Mouse (Mus musculus): Measurements from ENCODE around the gene Dlgap1.

Gene Dlgap1

DNA sequence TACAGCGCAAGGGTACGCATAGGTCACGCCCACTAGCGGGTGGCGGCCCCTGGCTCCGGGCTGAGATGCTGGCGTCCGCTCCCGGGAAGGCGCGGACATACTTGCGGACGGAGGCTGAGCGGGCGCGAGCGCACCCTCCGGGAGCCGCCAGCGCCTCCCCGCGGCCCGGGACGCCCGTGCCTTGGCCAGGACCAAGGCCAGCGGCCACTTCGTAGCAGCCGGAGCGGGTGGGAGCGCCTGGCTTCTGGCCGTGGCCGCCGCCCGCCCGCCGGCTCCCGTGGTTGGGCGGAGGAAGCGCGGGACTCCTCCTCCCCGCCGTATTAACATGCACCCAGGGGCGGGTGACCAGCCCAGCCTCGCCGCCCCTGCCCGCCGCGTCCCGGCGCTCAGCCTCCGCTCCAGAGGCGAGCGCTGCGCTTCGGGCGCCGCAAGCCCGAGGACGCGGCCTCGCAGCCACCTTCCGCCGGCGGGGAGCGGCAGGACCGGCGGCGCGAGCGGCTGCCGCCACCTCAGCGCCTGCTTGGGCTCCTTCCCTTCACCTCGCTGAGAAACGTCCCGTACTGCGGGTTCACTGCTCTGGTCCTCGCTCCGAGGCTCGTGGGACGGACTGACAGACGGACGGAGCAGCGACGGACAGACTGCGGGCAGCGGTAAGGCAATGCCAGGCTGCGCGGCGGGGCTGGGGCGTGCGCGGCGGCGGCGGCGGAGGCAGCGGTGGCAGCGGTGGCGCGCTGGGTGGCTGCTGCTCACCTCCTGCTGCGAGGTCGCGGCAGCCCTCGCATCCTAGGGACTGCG lies at the start of gene Dlgap1:
Dlgap1 (plus strand) TSS at position 53 of the 795 bp plus-strand sequence.
- DNase-seq (ENCODE audit: inconsistent ontology term) = peak; percentile 91

DNA sequence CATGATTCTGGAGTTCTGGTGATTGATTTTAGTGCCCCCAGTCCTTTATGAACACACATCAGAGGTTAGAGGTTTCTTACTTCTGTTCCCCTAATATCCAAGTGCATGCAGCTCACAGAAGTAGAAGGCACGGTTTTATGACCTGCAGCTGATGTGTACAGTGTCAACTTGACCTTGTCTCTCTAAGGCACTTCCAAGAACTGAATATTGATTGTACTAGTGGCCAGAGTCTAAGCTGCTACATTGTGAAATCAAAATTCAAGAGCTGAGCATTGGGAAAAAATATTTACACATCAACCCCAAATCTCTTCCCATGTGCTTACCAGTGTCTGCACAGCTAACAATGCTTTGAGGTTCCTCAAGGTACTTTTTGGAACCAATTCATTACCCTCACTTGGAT lies 13.9 kb upstream of the Dlgap1 start:
- DNase-seq (ENCODE audit: inconsistent ontology term) = no peak

DNA sequence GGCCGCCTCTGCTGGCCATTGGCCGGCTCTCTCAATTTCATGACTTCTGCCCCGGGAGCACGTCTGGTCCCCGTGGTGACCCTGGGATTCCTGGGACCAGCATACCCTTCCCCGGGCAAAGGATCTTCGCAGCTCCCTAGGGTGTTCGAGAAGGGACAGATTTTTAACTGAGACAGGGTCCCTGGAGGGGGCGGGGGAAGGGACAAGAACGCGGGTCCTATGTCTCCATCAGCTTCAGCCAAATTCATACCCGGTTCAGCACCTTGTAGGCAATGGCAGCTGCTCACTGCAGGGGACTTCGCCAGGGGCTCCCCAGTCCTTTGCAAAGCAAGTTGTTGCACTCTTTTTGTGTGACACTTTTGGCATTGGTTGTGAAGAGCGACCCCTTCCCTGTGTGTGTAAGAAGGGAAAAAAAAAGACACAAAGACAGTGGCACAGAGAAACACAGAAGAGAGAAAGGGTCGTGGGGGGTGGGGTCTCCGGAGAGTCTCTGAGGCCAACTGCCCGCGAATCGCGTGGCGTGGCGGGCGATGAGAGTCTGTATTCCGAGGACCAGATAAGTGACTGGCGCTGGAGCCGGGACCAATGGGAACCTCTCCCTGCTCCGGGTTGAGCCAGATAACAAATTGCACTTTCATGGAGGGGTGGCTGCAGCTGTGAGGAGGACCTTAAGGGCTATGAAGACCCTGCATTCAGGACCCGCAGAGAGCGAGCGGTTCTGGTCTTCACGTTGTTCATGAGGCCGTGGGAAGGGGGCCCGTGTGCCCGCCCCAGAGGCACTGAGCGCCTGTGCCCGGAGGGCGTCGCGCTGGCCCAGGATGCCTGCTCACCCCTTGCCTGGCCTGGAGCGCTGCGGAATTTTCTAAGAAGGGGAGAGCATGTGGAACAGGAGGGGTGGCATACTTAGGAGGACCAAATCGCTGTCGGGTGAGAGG lies 1.2 kb downstream of the Dlgap1 start:
- DNase-seq (ENCODE audit: inconsistent ontology term) = peak; percentile 11

DNA sequence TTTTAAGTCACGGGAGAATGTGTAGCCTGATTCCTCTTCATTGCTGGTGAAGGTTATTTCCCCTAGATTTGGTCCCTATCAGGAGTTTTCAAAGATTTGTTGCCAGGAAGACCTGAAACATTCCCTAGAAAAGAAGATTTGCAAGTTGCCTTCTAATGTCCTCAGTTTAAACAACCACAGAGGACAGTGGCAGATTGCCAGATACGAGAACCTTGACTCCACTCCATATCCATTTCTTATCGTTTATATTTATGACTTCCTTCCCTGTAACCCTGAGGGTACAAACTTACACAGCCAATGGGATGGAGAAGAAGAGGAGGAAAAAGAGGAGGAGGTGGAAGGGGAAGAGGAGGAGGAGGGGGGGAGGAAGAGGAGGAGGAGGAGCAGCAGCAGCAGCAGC lies 4.2 kb downstream of the Dlgap1 start:
- no peak for DNase-seq (ENCODE audit: inconsistent ontology term)

DNA sequence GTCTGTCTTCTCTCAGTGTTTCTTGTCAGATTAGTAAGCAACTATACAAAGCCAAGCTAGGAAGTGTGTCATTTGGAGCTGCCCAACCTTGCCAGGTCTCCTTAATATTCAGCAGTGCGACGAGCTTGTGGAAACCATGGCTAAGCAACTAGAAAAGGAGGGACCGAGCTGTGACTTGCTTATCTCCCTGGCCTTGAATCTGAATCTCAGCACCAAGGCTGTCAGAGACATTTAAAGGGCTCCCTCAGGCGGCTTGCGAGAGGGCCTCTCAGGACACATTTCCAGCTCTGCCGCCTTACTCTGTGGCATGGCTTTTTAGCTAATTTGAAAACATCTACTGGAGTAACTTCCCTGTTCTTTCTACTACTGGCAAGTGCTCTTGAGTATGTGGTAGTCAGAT lies 5.1 kb downstream of the Dlgap1 start:
- DNase-seq (ENCODE audit: inconsistent ontology term) = no peak

DNA sequence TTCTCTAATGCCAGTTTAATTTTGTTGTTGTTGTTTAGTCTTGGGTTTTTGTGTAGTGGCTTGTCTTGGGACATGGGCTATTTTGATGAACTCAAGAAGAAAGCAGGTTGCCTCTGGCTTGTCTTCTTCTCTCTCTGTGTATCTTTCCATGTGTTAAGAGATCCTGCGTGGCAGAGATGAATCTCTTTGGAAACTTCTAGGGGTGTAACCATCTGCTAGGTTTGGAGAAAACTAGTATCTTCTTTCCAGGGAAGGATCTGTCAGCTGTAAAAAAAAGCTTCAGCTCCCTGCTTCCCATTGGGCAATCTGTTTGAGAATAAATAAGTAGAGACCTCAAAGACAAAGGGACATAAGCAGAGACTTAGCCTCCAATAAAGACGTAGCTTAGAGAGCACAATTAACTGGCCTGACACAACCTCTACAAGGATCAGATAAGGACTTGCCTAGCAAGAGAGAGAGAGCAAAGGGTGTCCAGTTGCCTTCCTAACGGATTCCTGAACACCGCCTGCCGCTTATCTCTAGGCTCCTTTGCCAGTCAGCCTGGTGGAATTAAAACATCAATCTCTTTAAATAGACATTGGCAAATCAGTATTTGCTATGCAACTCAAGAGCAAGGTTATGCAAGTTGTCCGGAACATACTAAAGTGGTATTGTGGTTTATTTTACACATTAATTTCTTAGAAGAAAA lies 13.5 kb downstream of the Dlgap1 start:
- no peak for DNase-seq (ENCODE audit: inconsistent ontology term)

DNA sequence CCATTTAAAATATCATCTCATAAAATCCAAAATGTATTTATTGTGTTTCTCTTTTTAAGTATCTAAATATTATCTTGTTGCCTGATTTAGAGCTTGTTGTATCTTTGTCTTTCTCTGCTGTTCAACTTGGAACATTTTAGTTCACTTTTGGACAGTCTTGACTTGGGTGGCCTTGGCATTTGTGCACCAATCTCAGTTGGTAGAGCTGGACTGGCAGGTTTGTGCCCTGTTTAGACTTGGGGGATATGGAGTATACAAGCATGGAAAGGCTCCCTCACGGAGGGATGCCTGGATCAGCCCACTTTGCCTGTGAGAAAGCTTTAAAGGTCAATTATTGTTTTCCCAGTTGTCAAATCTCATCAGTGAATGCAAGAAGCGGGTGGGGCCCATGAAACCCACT lies 27.5 kb downstream of the Dlgap1 start:
- DNase-seq (ENCODE audit: inconsistent ontology term) = no peak

DNA sequence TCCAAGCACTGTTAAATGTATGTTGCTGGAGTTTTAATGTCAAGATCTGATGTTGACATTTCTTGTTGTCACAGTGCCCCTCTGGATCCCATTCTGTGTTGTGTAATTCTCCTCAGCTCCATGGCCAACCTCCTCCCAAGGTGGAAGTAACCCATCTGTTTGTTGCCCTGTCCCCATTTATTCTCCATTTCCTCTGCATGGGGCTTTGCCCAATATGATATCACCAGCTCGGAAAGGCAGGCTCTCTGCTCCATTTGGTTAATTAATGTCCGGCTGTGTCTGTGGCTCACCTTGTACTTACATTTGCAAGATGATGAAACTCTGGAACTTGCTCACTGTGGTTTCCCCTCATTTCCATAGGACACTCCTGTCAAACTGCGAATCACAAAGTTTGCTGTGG lies 33.2 kb downstream of the Dlgap1 start:
- no peak for DNase-seq (ENCODE audit: inconsistent ontology term)

DNA sequence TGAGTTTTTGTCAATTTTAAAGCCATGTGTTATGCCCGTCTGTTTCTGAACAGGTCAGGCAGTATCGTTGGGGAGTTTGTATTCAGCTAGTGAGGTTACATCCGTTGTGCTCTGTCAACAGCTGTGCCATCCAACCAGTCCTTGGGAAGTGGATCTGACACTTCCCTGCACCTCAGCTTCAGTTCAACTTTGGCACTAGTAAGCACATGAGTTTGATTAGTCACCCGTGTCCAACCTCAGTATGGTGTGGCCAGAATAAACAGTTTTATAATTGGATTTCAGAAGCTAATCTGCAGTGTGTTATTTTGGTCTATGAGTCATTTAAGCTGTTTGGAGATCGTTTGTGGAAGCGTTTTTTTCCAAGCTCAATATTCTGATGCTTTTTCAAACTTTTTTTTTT lies 35.8 kb downstream of the Dlgap1 start:
- peak; percentile 61 for DNase-seq (ENCODE audit: inconsistent ontology term)

DNA sequence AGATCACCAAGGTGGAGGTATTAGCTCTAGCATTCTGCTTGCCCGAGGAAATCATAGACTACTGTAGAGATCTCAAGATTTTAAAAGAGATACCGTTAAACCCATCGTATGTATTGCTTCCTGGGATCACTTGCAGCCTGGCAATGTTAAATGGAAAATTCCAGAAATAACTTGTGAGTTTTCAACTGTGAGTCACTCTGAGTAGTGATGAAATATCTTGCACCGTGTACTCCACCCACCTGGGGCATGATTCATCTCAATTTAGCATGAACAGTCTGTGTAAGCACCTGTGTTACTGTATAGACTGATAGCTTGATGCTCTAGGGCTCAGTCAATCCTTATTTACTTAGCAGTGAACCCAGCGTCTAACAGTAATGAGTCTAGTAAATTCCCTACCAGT lies 38.7 kb downstream of the Dlgap1 start:
- peak; percentile 25 for DNase-seq (ENCODE audit: inconsistent ontology term)

DNA sequence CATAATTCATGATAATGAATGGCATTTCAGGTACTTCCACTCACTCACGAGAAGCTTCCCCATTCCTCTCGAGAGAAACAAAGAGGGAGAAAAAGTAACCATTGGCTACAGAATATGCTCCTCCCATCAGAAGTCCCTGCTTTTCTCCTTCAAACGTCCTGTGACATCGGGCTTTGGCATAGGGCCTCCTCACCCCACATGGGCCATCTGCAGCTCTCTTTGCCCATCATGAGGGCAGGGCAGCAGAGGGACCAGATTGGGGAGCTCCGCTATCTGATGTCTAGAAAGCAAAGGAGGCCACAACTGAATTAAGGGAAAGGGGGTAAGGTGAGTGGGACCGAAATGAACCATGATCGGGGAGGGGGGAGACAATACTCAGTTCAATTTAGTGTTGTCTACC lies 47.6 kb downstream of the Dlgap1 start:
- DNase-seq (ENCODE audit: inconsistent ontology term) = no peak

DNA sequence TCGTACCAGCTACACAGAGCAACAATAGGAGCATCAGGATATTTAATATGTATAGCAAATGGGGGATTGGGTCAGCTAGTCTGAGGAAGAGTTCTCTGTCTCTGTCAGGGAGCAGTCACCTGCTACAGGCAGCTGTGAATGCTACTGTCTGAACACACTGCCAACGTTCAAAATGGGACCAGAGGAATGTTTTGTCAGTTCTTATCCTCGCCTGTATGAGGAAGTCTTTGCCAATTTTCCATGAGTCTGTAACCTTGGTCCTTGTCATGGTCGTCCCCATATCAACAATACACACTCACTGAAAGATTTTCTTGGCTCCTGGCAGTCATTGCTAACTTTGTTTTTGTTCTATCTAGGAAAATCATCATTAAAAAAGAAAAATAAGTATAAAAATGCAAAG lies 51.5 kb downstream of the Dlgap1 start:
- no peak for DNase-seq (ENCODE audit: inconsistent ontology term)

DNA sequence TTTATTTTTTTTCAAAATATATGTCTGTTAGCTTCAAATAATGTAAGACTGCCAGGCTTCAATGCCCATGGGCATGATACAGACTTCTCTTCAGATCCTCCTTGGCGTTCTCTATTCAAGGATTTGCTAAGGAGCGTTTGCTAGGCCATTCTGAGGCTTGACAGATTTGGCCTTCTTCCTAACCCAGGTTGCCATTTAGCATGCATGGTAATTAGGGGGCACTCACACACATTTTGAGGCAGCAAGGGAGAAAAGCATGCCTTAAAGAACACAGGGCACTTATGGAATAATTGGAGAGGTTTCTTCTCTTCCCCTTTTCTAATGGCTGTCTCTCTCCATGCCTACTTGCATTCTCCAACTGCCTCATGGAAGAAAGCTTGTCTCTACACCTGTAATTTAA lies 53.7 kb downstream of the Dlgap1 start:
- DNase-seq (ENCODE audit: inconsistent ontology term) = no peak

DNA sequence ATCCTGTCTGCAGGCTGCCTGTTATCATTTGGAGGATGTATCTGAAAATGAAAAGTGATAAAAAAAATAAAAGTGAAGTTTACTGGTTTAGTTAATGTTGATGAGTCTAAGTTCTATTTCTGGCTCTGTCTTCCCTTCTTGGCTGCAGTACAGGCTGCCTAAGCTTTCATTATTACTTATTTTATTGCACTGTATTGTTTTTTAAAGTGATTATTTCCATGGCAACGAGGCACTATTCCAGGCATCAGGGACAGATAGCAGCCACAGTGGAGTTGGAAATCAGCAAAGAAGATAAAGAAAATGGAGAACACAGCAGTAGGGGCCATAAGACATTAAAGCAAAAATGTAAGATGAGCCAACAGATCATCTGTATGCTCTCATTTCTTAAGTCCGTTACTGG lies 66.0 kb downstream of the Dlgap1 start:
- DNase-seq (ENCODE audit: inconsistent ontology term) = no peak

DNA sequence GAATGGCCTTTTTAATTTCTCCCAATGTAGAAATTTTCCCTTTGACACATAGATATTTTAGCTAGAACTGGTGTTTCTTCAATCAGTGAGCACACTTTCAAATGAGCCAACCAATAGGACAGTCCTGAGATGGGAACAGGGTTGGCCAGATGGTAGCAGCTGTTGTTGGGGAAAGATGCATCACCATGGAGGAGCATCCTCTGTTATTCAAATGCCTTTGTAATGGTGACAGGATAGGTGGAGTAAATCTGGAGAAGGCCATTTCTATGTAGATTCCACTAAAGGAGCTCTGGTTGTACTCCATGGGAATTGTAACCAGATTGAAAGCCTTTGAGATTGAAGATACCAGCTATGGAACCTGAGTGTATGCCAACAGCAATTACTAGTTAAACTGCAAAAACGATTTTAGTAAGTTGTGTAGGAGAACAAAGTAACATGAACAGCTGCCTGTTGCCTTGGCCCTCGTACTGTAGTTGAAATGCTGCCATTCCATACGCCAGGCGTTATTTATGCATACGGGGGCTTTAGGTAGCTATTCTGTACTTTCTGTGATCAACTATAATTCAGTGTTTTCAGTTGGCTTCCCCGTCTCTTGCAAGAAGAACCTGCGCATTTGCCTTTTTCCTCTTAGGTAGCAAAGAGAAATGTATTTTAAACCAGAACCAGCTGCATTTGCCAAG lies 72.0 kb downstream of the Dlgap1 start:
- DNase-seq (ENCODE audit: inconsistent ontology term) = no peak

DNA sequence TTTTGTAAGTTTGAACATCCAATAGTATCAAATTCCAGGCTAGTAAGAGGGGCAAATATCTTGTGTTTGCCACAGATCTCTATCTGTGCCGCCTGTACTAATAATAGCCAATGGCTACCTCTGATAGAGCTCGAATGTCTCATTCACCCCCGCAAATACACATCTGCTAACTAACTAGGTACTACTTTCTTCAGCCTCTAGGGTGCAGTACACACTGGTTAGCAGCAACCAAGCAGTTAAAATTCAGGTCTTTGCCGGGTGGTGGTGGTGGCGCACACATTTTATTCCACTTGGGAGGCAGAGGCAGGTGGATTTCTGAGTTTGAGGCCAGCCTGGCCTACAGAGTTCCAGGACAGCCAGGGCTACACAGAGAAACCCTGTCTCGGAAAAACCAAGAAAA lies 99.4 kb downstream of the Dlgap1 start:
- DNase-seq (ENCODE audit: inconsistent ontology term) = no peak

DNA sequence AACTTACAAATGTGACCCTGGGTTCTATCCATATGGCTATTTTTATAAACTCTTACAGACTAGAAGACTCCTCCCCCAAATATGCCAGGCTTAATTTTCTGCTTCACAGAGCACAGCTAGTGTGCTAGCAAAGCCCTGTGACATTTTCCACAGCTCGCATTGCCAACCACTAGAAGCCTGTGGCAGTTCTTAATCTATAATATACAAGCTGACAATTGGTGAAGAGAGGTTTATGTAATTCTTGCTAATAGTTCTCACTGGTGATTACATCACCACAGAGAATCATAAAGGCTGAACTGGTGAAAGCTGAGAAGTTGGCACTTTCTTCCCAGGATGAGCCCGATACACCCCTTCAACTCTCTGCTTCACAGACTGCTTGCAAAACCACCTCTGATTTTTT lies 103.2 kb downstream of the Dlgap1 start:
- DNase-seq (ENCODE audit: inconsistent ontology term) = peak; percentile 68

DNA sequence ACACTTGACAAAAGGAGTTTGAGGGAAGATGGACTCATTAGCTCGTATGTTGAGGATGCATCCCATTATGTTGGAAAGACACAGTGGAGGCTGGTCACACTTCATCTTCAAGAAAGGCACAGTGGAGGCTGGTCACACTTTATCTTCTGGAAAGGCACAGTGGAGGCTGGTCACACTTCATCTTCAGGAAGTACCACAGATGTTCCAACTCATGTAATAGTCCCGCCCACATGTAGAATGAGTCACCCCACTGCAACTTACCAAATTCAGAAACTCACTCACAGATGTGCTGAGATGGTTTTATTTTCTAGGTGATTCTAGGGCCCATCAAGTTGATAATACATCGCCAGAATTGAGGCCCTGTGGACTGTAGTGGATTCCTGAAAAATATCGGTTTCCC lies 119.3 kb downstream of the Dlgap1 start:
- DNase-seq (ENCODE audit: inconsistent ontology term) = no peak

DNA sequence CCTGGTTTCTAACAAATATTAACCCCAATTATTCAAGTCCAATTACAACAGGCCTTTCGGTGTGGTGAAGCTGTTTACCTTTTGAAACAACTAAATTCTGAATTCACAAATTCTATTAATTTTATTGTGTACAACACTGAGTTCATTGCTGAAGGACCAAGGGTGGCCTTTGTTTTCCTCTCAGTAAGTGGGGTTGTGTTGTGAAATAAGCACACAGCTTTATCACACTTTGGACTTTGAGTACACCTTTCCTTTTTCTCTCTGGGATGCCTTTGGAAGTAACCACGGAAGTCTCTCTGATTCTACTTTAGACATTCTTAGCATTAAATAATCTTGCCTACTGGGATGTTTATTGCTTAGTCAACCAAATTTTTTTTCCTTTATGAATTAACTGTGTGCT lies 121.9 kb downstream of the Dlgap1 start:
- no peak for DNase-seq (ENCODE audit: inconsistent ontology term)

DNA sequence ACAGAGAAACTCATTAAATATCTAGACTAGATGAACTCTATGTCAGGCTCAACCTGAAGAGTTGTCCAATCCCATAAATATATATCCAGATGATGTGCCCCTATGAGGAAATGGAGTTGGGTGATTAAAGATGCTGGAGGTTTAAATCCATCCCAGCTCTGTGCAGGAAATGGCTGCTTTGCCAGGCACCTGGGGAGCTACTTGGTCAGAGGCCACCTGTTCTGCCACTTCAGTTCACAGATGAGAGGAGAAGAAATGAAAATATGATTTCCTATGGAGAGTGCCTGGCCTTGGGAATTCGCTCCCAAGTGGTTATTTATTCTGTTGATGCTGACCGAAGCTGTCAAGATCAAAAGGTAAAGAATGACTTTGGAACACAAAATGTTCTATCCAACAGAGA lies 160.3 kb downstream of the Dlgap1 start:
- DNase-seq (ENCODE audit: inconsistent ontology term) = no peak

DNA sequence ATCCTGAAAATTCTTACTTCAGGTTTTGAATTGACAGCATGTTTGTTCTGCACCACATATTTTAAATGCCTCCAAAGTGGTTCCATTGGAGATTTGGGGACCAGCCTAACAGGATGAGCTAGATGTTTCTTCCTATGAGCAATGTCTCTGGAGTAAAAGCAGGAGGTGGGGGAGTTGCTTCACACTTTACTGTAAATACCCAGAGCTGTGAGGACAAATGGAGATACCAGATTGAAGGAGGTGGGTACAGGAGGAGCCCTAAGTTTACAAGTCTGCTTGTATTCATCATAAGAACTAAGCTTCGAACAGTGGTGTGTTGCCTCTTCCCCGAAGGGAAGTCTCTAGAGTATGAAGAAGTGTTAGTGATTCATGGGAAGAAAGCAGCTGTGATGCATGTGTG lies 201.0 kb downstream of the Dlgap1 start:
- DNase-seq (ENCODE audit: inconsistent ontology term) = no peak

DNA sequence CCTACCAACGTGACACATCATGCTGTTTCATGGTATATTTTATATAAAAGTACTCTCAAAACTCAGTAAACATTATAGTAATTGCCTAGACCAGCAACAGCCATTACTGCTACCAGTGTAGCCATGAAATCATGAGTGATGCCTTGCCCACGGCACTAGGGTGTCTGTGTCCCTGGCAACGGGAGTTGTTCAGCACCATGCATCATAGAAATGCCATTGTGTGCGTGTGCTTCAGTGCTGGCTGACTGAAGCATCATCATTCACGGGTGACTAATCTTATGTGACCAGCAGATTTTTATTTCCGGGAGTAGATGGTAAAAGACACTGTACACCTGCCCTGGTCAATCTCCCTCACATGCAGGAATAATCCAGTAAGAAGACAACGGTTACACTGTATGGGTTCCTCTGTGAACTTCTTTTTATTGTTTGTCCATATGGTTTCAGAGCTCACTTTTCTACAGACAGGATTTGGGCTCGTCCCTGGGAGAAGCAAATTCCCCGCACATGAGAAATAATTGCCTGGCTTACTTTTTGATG lies 203.7 kb downstream of the Dlgap1 start:
- peak; percentile 15 for DNase-seq (ENCODE audit: inconsistent ontology term)

All from Muller cell, postnatal 12 days (primary cell).